Mouse (Mus musculus) intestine, postnatal 0 days (tissue): ENCODE data around the gene Morc3. TPM values are rescaled to one million over a fixed set of nuclear protein-coding genes. Genes with fewer than 3 reads are reported as not detected.

ENCODE experiments used
- ATAC-seq: fragments of 200-750 bp; cut with Nextera tagmentation; 2 replicates; pipeline ENCODE4 v1.8.0; 2017; ENCODE audit warnings: mild to moderate bottlenecking, moderate TSS enrichment, moderate library complexity
- H3K27ac ChIP-seq: fragments of 300-500 bp; sonication (generic); 2 replicates; pipeline ENCODE4 v1.5.1; 2014; ENCODE audit warnings: mild to moderate bottlenecking, low read depth, low read length, moderate library complexity
- H3K27me3 ChIP-seq: fragments of 300-500 bp; sonication (generic); replicated peaks from 2 replicates; pipeline ENCODE4 v1.6.1; 2014; ENCODE audit warnings: low read length, mixed read lengths; ENCODE audit not compliant: control insufficient read depth, insufficient read depth
- H3K36me3 ChIP-seq: fragments of 300-500 bp; sonication (generic); 2 replicates; pipeline ENCODE4 v1.6.1; 2014; ENCODE audit warnings: mild to moderate bottlenecking, moderate library complexity; ENCODE audit not compliant: control insufficient read depth, insufficient read depth
- H3K4me1 ChIP-seq: fragments of 300-500 bp; sonication (generic); replicated peaks from 2 replicates; pipeline ENCODE4 v1.6.1; 2014; ENCODE audit warnings: antibody characterized with exemption, low read length, mixed read lengths; ENCODE audit not compliant: control insufficient read depth, insufficient read depth
- H3K4me2 ChIP-seq: fragments of 300-500 bp; sonication (generic); replicated peaks from 2 replicates; pipeline ENCODE4 v1.6.1; 2014; ENCODE audit warnings: low read depth, mild to moderate bottlenecking, moderate library complexity
- H3K4me3 ChIP-seq: fragments of 300-500 bp; sonication (generic); 2 replicates; pipeline ENCODE4 v1.5.1; 2014; ENCODE audit warnings: low read depth, low read length
- H3K9ac ChIP-seq: fragments of 300-500 bp; sonication (generic); 2 replicates; pipeline ENCODE4 v1.6.1; 2014; ENCODE audit warnings: mild to moderate bottlenecking, low read depth, low read length
- H3K9me3 ChIP-seq: fragments of 300-500 bp; sonication (generic); 2 replicates; pipeline ENCODE4 v1.6.1; 2016; ENCODE audit warnings: mixed run types; ENCODE audit not compliant: control insufficient read depth
- CTCF ChIP-seq: sonication (generic); IDR thresholded peaks from 2 replicates; pipeline ENCODE4 v1.5.1; 2016; ENCODE audit warnings: low read depth, mild to moderate bottlenecking, control low read depth, antibody characterized with exemption, moderate library complexity
- WGBS: fragments of 180-500 bp; shearing (Covaris S2); extraction: QIAGEN DNeasy Blood & Tissue Kit; methylation state at CpG from one replicate; pipeline ENCODE4 v1.1.7; 2014; 5-methylcytosine and 5-hydroxymethylcytosine counted together
- polyA plus RNA-seq: library from polyadenylated mRNA; unstranded; fragments of >200 nt; fragmentation: Nextera tagmentation; extraction: Ambion mirVana; gene quantifications from 2 replicates; pipeline ENCODE4 v1.2.1, GENCODE M21; 2015

Gene Morc3
- polyA plus RNA-seq, 1 experiment from 2014 or later: 15.5 TPM

DNA sequence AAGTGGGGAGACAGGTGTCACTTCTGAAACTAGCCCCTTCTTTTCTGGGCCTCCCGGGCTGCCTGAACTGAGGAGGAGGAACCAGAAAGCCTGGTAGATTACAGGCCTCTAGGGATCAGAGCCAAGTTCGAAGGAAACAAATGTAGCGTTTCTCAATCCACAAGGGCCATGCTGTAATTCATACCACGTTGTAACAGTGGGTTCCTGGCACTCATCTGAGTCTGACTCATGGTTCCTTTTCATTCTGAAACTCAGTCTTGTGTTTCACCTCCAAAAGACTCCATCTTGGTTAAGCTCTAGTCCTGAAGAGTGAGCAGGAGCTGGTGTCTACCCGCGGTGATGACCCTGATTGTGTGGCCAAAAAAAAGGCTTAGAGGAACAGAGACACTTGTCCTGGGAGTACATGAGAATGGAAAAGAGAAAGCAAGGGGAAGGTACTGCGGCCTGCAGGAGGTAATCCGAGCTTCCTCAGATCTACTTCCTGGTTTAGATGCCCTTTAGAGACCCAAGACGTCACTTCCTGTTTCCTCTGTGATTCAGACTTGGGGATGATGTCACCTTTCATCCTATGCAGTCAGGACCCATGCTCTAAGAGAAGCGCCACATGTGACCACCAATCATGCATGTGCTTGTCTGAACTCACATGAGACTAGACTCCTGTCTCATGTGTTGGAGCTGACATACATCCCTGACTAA, 82.1 kb downstream of the Morc3 start:
- no peak for ATAC-seq
- peaks cover 3% of the 10 kb centered on the region; the same call in 1 of the 2 replicates for H3K4me1 ChIP-seq
- no peaks in the 10 kb centered on the region for H3K27me3 ChIP-seq
- H3K27ac ChIP-seq: no peak overlapping the region
- 73% methylated on average over 10 of the region's 10 CpGs for WGBS
- H3K9me3 ChIP-seq: no peaks in the 10 kb centered on the region
- no peaks in the 10 kb centered on the region for H3K36me3 ChIP-seq
- no peak overlapping the region for H3K9ac ChIP-seq
- H3K4me2 ChIP-seq: no peak overlapping the region
- no peak for TF ChIP-seq CTCF
- H3K4me3 ChIP-seq: no peak overlapping the region

DNA sequence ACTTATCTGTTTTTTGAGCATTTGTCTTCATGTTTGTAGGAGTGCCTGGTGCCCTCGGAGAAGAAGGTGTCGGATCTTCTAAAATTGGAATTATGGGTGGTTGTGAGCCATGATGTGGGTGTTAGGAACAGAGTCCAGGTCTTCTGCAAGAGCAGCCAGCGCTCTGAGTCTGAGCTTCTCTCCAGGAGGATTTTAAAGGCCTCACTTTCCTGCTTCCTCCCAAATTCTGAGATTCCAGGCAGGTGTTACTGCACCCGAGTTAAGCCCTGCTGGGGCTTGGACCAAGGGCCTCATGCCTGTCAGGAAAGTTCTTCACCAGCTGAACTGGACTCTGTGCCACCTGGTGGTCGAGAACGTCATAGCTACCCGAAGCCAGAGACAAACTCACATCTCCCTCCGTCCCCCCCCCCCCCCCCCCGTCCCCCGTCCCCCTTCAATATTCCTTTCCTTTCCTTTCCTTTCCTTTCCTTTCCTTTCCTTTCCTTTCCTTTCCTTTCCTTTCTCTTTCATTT, 83.5 kb downstream of the Morc3 start:
- Histone ChIP-seq H3K36me3 (no peaks in the 10 kb centered on the region), H3K9me3 (no peaks in the 10 kb centered on the region), H3K9ac (no peak overlapping the region), H3K4me2 (no peak overlapping the region), H3K4me3 (no peak overlapping the region), H3K27me3 (no peaks in the 10 kb centered on the region), H3K27ac (no peak overlapping the region), H3K4me1 (peaks cover 3% of the 10 kb centered on the region; the same call in 1 of the 2 replicates)
- peak; percentile 66 for TF ChIP-seq CTCF
- 44% methylated on average over 8 of the region's 10 CpGs for WGBS
- no peak for ATAC-seq

DNA sequence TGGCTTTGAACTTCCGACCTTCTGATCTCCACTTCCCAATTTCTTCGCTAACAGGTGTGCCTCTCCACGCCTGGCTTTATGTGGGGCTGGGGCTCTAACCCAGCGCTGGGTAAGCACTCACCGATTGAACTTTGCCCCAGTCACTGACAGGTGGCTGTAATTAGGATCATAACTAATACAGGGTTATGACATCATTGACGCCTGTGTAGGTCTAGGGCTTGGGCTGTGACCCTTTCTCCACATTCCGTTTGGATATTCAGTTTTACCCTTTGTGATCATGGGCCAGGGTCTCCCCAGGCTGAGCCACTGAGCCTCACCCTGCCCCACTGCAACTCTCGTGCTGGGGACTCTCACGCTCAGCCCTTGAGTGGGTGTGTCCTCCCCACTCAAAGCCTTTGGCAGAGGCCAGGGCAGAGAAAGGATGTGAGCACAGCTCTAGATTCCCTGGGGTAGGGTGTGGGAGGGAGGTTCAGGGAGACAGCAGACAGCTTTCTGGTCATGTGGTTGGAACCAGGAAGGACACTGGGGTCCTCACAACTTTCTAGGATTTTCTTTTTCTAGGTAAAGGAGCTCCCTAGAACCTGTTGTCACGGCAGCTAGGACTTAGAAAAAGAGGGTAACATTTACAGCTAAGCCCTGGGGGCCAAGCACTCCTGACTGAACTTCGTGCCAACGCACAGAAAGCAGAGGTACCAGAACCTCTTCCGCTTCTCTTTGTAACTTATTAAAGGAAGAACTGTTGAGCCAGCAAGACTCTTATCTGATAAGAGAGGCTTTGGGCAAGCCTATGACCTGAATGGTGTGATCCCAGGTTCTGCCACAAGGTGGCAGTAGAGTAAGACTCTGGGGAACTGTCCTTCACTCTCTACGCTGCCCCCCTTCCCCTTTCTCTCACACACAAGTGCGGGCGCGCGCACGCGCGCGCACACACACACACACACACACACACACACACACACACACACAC, 86.1 kb downstream of the Morc3 start:
- Histone ChIP-seq H3K27ac (peak overlapping the region; percentile 99), H3K4me1 (0 out of 2 replicates have a peak, but pooled peaks cover 3% of the 10 kb centered on the region), H3K9ac (no peak overlapping the region), H3K36me3 (no peaks in the 10 kb centered on the region), H3K27me3 (no peaks in the 10 kb centered on the region), H3K4me3 (no peak overlapping the region), H3K9me3 (no peaks in the 10 kb centered on the region), H3K4me2 (peak overlapping the region; percentile 45)
- WGBS: 17% methylated on average over 22 of the region's 22 CpGs
- TF ChIP-seq CTCF: peak; percentile 91
- ATAC-seq: peak; percentile 90

DNA sequence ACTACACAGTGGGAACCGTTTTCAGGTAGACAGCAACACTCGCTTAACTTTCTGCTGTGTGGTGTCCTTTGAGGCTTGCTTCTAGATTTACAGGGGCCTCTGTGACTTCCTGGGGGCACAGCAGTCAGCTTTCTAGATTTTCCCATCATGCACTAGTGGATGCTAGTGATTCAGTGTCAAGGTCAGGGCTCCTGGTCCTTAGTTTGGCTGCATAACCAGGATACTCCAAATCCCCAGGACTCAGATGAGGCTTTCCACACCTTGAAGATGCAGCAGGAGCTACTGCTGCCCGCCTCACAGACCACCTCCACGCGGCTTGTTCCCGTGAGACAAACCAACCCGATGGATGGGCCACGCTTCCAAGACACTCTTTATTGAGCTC, 86.7 kb downstream of the Morc3 start:
- Histone ChIP-seq H3K9ac (no peak overlapping the region), H3K4me3 (no peak overlapping the region), H3K4me1 (0 out of 2 replicates have a peak, but pooled peaks cover 3% of the 10 kb centered on the region), H3K36me3 (no peaks in the 10 kb centered on the region), H3K27ac (no peak overlapping the region), H3K27me3 (no peaks in the 10 kb centered on the region), H3K9me3 (no peaks in the 10 kb centered on the region), H3K4me2 (peak overlapping the region; percentile 45; the same call in 1 of the 2 replicates)
- ATAC-seq: no peak
- no peak for TF ChIP-seq CTCF
- WGBS: 63% methylated on average over 8 of the region's 8 CpGs

DNA sequence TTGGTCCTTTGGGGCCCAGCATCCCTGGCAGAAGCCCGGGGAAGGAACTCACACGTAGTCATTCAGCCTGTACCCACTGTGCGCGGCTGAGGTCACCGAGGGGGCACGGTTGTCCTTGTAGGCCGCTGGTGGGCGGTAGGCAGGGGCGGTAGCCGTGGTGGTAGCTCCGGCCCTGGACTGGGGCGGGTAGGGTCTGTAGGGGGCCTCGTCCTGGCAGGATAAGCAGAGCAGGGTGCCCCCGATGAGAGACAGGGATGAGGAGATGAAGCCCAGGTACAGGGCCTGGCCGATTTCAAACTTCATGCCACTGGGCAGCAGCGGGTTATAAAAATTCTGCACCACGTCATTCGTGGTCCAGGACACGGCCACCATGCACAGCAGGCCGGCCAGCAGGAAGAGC, 87.3 kb downstream of the Morc3 start:
- Histone ChIP-seq H3K36me3 (no peaks in the 10 kb centered on the region), H3K4me3 (no peak overlapping the region), H3K4me2 (no peak overlapping the region), H3K27me3 (no peaks in the 10 kb centered on the region), H3K9me3 (no peaks in the 10 kb centered on the region), H3K4me1 (0 out of 2 replicates have a peak, but pooled peaks cover 3% of the 10 kb centered on the region), H3K9ac (no peak overlapping the region), H3K27ac (no peak overlapping the region)
- WGBS: 81% methylated on average over 20 of the region's 20 CpGs
- no peak for TF ChIP-seq CTCF
- ATAC-seq: no peak

GRCm38 (mm10) chr16:93920673-93921072, 88.8 kb downstream of the Morc3 start:
- H3K27me3 ChIP-seq: no peaks in the 10 kb centered on the region
- ATAC-seq: no peak
- WGBS: 75% methylated on average over 4 of the region's 4 CpGs
- TF ChIP-seq CTCF: no peak
- H3K4me3 ChIP-seq: no peak overlapping the region
- no peaks in the 10 kb centered on the region for H3K9me3 ChIP-seq
- no peak overlapping the region for H3K9ac ChIP-seq
- H3K4me1 ChIP-seq: 0 out of 2 replicates have a peak, but pooled peaks cover 3% of the 10 kb centered on the region
- H3K27ac ChIP-seq: no peak overlapping the region
- H3K4me2 ChIP-seq: no peak overlapping the region
- no peaks in the 10 kb centered on the region for H3K36me3 ChIP-seq
